Mouse (Mus musculus) heart, postnatal 0 days (tissue): ENCODE data around the gene Mpc2. TPM values are rescaled to one million over a fixed set of nuclear protein-coding genes. Genes with fewer than 3 reads are reported as not detected.

Experiments used
- ATAC-seq: fragments of 200-750 bp; cut with Nextera tagmentation; 2 replicates; pipeline ENCODE4 v1.8.0; 2017; ENCODE audit warnings: low read depth, moderate number of reproducible peaks, moderate library complexity; ENCODE audit not compliant: insufficient read depth
- DNase-seq: peaks from one replicate; pipeline ENCODE4 v3.0.0-alpha.2; 2016; ENCODE audit warnings: low spot score
- H3K27ac ChIP-seq: fragments of 300-500 bp; sonication (generic); 2 replicates; pipeline ENCODE4 v1.5.1; 2014; ENCODE audit warnings: low read depth, mild to moderate bottlenecking
- H3K27me3 ChIP-seq: fragments of 300-500 bp; sonication (generic); 2 replicates; pipeline ENCODE4 v1.6.1; 2014; ENCODE audit warnings: low read length, mixed read lengths; ENCODE audit not compliant: control insufficient read depth, insufficient read depth
- H3K36me3 ChIP-seq: fragments of 300-500 bp; sonication (generic); replicated peaks from 2 replicates; pipeline ENCODE4 v1.6.1; 2014; ENCODE audit warnings: low read length, mixed read lengths; ENCODE audit not compliant: control insufficient read depth, insufficient read depth
- H3K4me1 ChIP-seq: fragments of 300-500 bp; sonication (generic); 2 replicates; pipeline ENCODE4 v1.6.1; 2014; ENCODE audit warnings: antibody characterized with exemption; ENCODE audit not compliant: control insufficient read depth, insufficient read depth
- H3K4me2 ChIP-seq: fragments of 300-500 bp; sonication (generic); 2 replicates; pipeline ENCODE4 v1.6.1; 2014; ENCODE audit warnings: low read depth, mild to moderate bottlenecking, low read length, moderate library complexity
- H3K4me3 ChIP-seq: fragments of 300-500 bp; sonication (generic); 2 replicates; pipeline ENCODE4 v1.5.1; 2014; ENCODE audit warnings: low read depth, low read length
- H3K9ac ChIP-seq: fragments of 300-500 bp; sonication (generic); replicated peaks from 2 replicates; pipeline ENCODE4 v1.6.1; 2014; ENCODE audit warnings: low read depth, low read length, mixed read lengths
- H3K9me3 ChIP-seq: fragments of 300-500 bp; sonication (generic); replicated peaks from 2 replicates; pipeline ENCODE4 v1.6.1; 2016; ENCODE audit warnings: low read length; ENCODE audit not compliant: control insufficient read depth
- CTCF ChIP-seq: IDR thresholded peaks from 2 replicates; pipeline ENCODE4 v1.5.1; 2016; ENCODE audit warnings: antibody characterized with exemption, control low read depth, low read depth
- EP300 ChIP-seq: IDR thresholded peaks from 2 replicates; pipeline ENCODE4 v1.6.1; 2016; ENCODE audit warnings: antibody characterized with exemption, low read depth
- WGBS: fragments of 180-500 bp; shearing (Covaris S2); extraction: QIAGEN DNeasy Blood & Tissue Kit; methylation state at CpG from one replicate; pipeline ENCODE4 v1.1.7; 2014; 5-methylcytosine and 5-hydroxymethylcytosine counted together
- polyA plus RNA-seq: library from polyadenylated mRNA; unstranded; fragments of >200 nt; fragmentation: Nextera tagmentation; extraction: Ambion mirVana; gene quantifications from 2 replicates; pipeline ENCODE4 v1.2.1, GENCODE M21; 2015
- total RNA-seq: library from RNA; depleted of rRNA; stranded (reverse); fragments of >200 nt; gene quantifications from 2 replicates; pipeline ENCODE4 v1.2.3, GENCODE M21; 2014; ENCODE audit warnings: low replicate concordance; rRNA removed

The Mpc2 gene
- total RNA-seq, result 299 and 382 TPM in 2 replicates
- polyA plus RNA-seq, result 840 and 915 TPM in 2 replicates

GRCm38 (mm10) chr1:165460360-165460800 is at the start of gene Mpc2, which contains the start of gene Dcaf6:
Mpc2 (plus strand) TSS chr1:165460637.
Dcaf6 (minus strand) TSS chr1:165460475.
- H3K4me3 ChIP-seq, result peak within 1 kb of the TSS; percentile 85
- H3K9me3 ChIP-seq, result no peaks in the 10 kb centered on the region
- DNase-seq (peak; percentile 96), ATAC-seq (peak; percentile 89)
- H3K27me3 ChIP-seq, result no peaks in the 10 kb centered on the region
- peak within 1 kb of the TSS; percentile 99 for H3K27ac ChIP-seq
- H3K9ac ChIP-seq, result peak within 1 kb of the TSS; percentile 91
- under 1% methylated on average over 28 of the region's 37 CpGs for WGBS
- H3K4me1 ChIP-seq, result no peaks in the 10 kb centered on the region
- peak within 1 kb of the TSS; percentile 80 for H3K4me2 ChIP-seq
- TF ChIP-seq EP300, result peak; percentile 79; the same call in 1 of the 2 replicates
- TF ChIP-seq CTCF, result peak; percentile 37
- H3K36me3 ChIP-seq, result no peaks in the 10 kb centered on the region

- Histone ChIP-seq H3K9ac (no peak overlapping the region), H3K9me3 (no peaks in the 10 kb centered on the region), H3K4me2 (no peak overlapping the region), H3K4me1 (no peaks in the 10 kb centered on the region), H3K27me3 (no peaks in the 10 kb centered on the region), H3K4me3 (no peak overlapping the region), H3K36me3 (peaks cover 7% of the 10 kb centered on the region; the same call in 1 of the 2 replicates), H3K27ac (no peak overlapping the region)
- TF ChIP-seq EP300, result no peak
- TF ChIP-seq CTCF, result no peak
- WGBS, result 80% methylated on average over 7 of the region's 7 CpGs
- ATAC-seq (no peak), DNase-seq (no peak)
Observed at GRCm38 (mm10) chr1:165421357-165421915, 39.0 kb upstream of the Mpc2 start.

- no peak for DNase-seq
- WGBS, result 80% methylated on average over 2 of the region's 2 CpGs
Observed at GRCm38 (mm10) chr1:165426254-165426653, 34.2 kb upstream of the Mpc2 start.

GRCm38 (mm10) chr1:165432883-165433282 is 27.6 kb upstream of the Mpc2 start:
- 74% methylated on average over 1 of the region's 1 CpGs for WGBS
- Histone ChIP-seq H3K4me2 (no peak overlapping the region), H3K36me3 (no peaks in the 10 kb centered on the region), H3K27me3 (no peaks in the 10 kb centered on the region), H3K4me3 (no peak overlapping the region), H3K9me3 (no peaks in the 10 kb centered on the region; the same call in 1 of the 2 replicates), H3K27ac (no peak overlapping the region), H3K4me1 (no peaks in the 10 kb centered on the region), H3K9ac (no peak overlapping the region)
- no peak for DNase-seq
- no peak for ATAC-seq
- TF ChIP-seq CTCF, result no peak

More at GRCm38 (mm10) chr1:165426254-165426653, 34.2 kb upstream of the Mpc2 start:
- no peak overlapping the region for H3K27ac ChIP-seq
- no peak for ATAC-seq
- H3K4me1 ChIP-seq, result no peaks in the 10 kb centered on the region
- TF ChIP-seq EP300 (no peak), CTCF (no peak)
- no peak overlapping the region for H3K4me2 ChIP-seq
- no peaks in the 10 kb centered on the region for H3K9me3 ChIP-seq
- no peak overlapping the region for H3K4me3 ChIP-seq
- H3K36me3 ChIP-seq, result 0 out of 2 replicates have a peak, but pooled peaks cover 7% of the 10 kb centered on the region
- no peak overlapping the region for H3K9ac ChIP-seq
- no peaks in the 10 kb centered on the region for H3K27me3 ChIP-seq

GRCm38 (mm10) chr1:165438289-165439021 is 22.0 kb upstream of the Mpc2 start:
- 91% methylated on average over 1 of the region's 1 CpGs for WGBS
- no peaks in the 10 kb centered on the region for H3K36me3 ChIP-seq
- no peak for ATAC-seq
- no peak for TF ChIP-seq EP300
- no peak for TF ChIP-seq CTCF
- no peak overlapping the region for H3K4me2 ChIP-seq
- no peak overlapping the region for H3K9ac ChIP-seq
- H3K27me3 ChIP-seq, result no peaks in the 10 kb centered on the region
- no peak overlapping the region for H3K4me3 ChIP-seq
- DNase-seq, result no peak
- H3K4me1 ChIP-seq, result no peaks in the 10 kb centered on the region
- H3K9me3 ChIP-seq, result no peaks in the 10 kb centered on the region; the same call in 1 of the 2 replicates
- H3K27ac ChIP-seq, result no peak overlapping the region
